Mouse (Mus musculus) liver, adult 2 months (tissue): Measurements from ENCODE around the gene Bloc1s4.

ENCODE experiments used
- CTCF ChIP-seq: fragments of 200-500 bp; IDR thresholded peaks from 2 replicates; pipeline ENCODE4 v1.5.1; 2011; ENCODE audit warnings: low read depth, low read length, control low read depth
- POLR2A ChIP-seq: fragments of 200-500 bp; IDR thresholded peaks from 2 replicates; pipeline ENCODE4 v1.6.1; 2011; ENCODE audit warnings: low read length, control low read depth; ENCODE audit not compliant: insufficient read depth; ENCODE audit errors: extremely low read depth

- TF ChIP-seq POLR2A: no peak
- no peak for TF ChIP-seq CTCF
Observed at GRCm38 (mm10) chr5:36711863-36712262, 36.6 kb downstream of the Bloc1s4 start.
